Mouse (Mus musculus) hindbrain, postnatal 0 days (tissue): ENCODE results near the gene Gm10337. TPM values are rescaled to one million over a fixed set of nuclear protein-coding genes. Genes with fewer than 3 reads are reported as not detected.

Experiments used
- ATAC-seq: fragments of 200-750 bp; cut with Nextera tagmentation; 2 replicates; pipeline ENCODE4 v1.8.0; 2017; ENCODE audit warnings: mild to moderate bottlenecking, moderate TSS enrichment, moderate library complexity
- DNase-seq: peaks from one replicate; pipeline ENCODE4 v3.0.0-alpha.2; 2015; ENCODE audit warnings: low spot score
- H3K27ac ChIP-seq: fragments of 300-500 bp; sonication (generic); 2 replicates; pipeline ENCODE4 v1.5.1; 2014; ENCODE audit warnings: mild to moderate bottlenecking
- H3K27me3 ChIP-seq: fragments of 300-500 bp; sonication (generic); 2 replicates; pipeline ENCODE4 v1.6.1; 2014; ENCODE audit warnings: low read length, mixed read lengths; ENCODE audit not compliant: insufficient read depth
- H3K36me3 ChIP-seq: fragments of 300-500 bp; sonication (generic); 2 replicates; pipeline ENCODE4 v1.6.1; 2014; ENCODE audit warnings: low read length, mixed read lengths; ENCODE audit not compliant: insufficient read depth
- H3K4me1 ChIP-seq: fragments of 300-500 bp; sonication (generic); 2 replicates; pipeline ENCODE4 v1.6.1; 2014; ENCODE audit warnings: antibody characterized with exemption, low read length, mixed read lengths; ENCODE audit not compliant: insufficient read depth
- H3K4me2 ChIP-seq: fragments of 300-500 bp; sonication (generic); 2 replicates; pipeline ENCODE4 v1.6.1; 2014; ENCODE audit warnings: low read depth, mild to moderate bottlenecking, low read length, moderate library complexity, mixed read lengths
- H3K4me3 ChIP-seq: fragments of 300-500 bp; sonication (generic); 2 replicates; pipeline ENCODE4 v1.5.1; 2014; ENCODE audit warnings: low read length
- H3K9ac ChIP-seq: fragments of 300-500 bp; sonication (generic); replicated peaks from 2 replicates; pipeline ENCODE4 v1.6.1; 2014; ENCODE audit warnings: mild to moderate bottlenecking, low read length, moderate library complexity, mixed read lengths
- H3K9me3 ChIP-seq: fragments of 300-500 bp; sonication (generic); 2 replicates; pipeline ENCODE4 v1.6.1; 2016; ENCODE audit warnings: low read length, mixed read lengths
- CTCF ChIP-seq: IDR thresholded peaks from 2 replicates; pipeline ENCODE4 v1.5.1; 2016; ENCODE audit warnings: antibody characterized with exemption, control low read depth, low read depth
- WGBS: fragments of 180-500 bp; shearing (Covaris S2); extraction: QIAGEN DNeasy Blood & Tissue Kit; methylation state at CpG from one replicate; pipeline ENCODE4 v1.1.7; 2014; 5-methylcytosine and 5-hydroxymethylcytosine counted together
- polyA plus RNA-seq: library from polyadenylated mRNA; unstranded; fragments of >200 nt; fragmentation: Nextera tagmentation; extraction: Ambion mirVana; gene quantifications from 2 replicates; pipeline ENCODE4 v1.2.1, GENCODE M21; 2015
- total RNA-seq: library from RNA; depleted of rRNA; stranded (reverse); fragments of >200 nt; gene quantifications from 2 replicates; pipeline ENCODE4 v1.2.3, GENCODE M21; 2014

The Gm10337 gene
- total and polyA plus RNA-seq, 2 experiments from 2014 or later = 2.7 TPM; not detected in 1

DNA sequence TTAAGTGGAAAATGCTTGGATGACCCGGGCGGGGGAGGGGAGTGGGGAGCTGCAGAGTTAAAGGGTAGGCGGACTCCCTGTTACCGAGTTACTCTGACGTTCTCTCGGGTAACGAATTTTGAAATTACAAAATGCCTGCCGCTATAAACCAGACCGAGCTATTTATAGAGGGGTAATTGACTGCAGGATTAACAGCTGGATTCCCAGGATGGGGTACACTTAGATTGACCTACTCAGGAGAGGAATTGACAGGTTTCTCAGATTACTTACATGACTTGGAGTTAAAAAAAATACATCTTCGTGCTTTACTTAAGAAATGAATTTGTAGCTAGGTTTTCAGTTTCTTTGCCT, 32.3 kb upstream of the Gm10337 start:
- Histone ChIP-seq H3K27me3 (no peaks in the 10 kb centered on the region), H3K9ac (peak overlapping the region; percentile 88), H3K4me2 (peak overlapping the region; percentile 59), H3K9me3 (peaks cover 2% of the 10 kb centered on the region; the same call in 1 of the 2 replicates), H3K4me1 (peaks cover 6% of the 10 kb centered on the region; the same call in 1 of the 2 replicates), H3K4me3 (peak overlapping the region; percentile 88), H3K27ac (peak overlapping the region; percentile 96; the same call in 1 of the 2 replicates), H3K36me3 (peaks cover 19% of the 10 kb centered on the region)
- ATAC-seq = no peak; the same call in 1 of the 2 replicates
- no peak for TF ChIP-seq CTCF
- no peak for DNase-seq
- under 1% methylated on average over 10 of the region's 10 CpGs for WGBS

DNA sequence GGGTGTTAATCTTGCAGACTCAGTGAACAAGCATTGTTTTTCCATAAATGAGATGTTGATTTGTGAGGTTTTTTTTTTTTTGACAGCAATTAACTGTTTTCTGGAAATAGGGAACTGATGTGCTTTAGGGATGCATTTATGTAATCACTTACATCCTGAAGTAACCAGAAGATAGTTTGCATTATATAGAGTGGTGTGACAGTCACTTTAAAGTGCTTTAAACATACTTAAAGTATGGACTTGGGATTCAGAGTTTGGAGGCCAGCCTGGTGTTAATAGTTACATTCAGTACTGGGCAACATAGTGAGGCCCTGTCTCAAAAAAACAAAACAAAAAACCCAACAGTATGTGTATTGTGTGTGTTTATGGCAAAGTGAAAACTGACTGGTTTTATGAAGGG, 31.8 kb upstream of the Gm10337 start:
- no peak for ATAC-seq
- Histone ChIP-seq H3K27me3 (no peaks in the 10 kb centered on the region), H3K9me3 (peaks cover 2% of the 10 kb centered on the region; the same call in 1 of the 2 replicates), H3K4me3 (peak overlapping the region; percentile 88), H3K4me2 (peak overlapping the region; percentile 59), H3K9ac (peak overlapping the region; percentile 88), H3K36me3 (peaks cover 23% of the 10 kb centered on the region), H3K27ac (no peak overlapping the region), H3K4me1 (peaks cover 6% of the 10 kb centered on the region; the same call in 1 of the 2 replicates)
- no peak for TF ChIP-seq CTCF
- no peak for DNase-seq

DNA sequence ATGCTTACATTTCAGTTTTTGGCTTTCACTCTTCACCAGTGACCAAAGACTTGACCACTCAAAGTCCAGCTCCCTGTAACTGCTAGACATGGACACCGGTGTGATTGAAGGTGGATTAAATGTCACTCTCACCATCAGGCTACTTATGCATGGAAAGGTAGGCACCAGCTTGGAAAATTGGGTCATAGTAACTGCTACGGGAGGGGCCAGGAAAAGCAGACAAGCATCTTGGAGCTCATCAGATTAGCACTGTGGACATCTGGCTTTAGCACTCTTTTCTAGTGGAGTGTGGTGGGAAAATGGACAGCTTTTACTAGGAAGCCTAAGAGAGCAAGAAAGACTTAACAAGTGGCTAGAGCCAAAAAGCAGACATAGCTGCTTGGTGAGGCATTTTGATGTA, 30.3 kb upstream of the Gm10337 start:
- no peak overlapping the region for H3K9ac ChIP-seq
- no peak overlapping the region for H3K27ac ChIP-seq
- H3K27me3 ChIP-seq = no peaks in the 10 kb centered on the region
- H3K4me3 ChIP-seq = no peak overlapping the region
- 57% methylated on average over 2 of the region's 2 CpGs for WGBS
- ATAC-seq (no peak), DNase-seq (no peak)
- H3K9me3 ChIP-seq = peaks cover 2% of the 10 kb centered on the region; the same call in 1 of the 2 replicates
- TF ChIP-seq CTCF = no peak
- peaks cover 29% of the 10 kb centered on the region for H3K36me3 ChIP-seq
- peaks cover 6% of the 10 kb centered on the region; the same call in 1 of the 2 replicates for H3K4me1 ChIP-seq
- no peak overlapping the region for H3K4me2 ChIP-seq

DNA sequence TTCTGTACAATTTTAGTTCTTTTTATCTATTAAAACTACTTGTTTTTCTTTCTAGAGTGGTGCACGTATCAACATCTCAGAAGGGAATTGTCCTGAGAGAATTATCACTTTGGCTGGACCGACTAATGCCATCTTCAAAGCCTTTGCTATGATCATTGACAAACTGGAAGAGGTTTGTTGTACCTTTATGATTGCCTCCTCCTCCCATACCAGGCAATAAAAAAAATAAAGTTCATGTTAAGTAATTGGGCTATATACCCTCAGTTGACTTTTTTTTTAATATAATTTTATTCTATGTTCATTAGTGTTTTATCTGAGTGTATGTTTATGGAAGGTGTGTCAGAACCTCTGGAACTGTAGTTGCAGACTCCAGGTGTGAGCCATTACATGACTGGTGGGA, 29.0 kb upstream of the Gm10337 start:
- DNase-seq = no peak
- no peak overlapping the region for H3K4me2 ChIP-seq
- peaks cover 6% of the 10 kb centered on the region; the same call in 1 of the 2 replicates for H3K4me1 ChIP-seq
- H3K9me3 ChIP-seq = no peaks in the 10 kb centered on the region
- no peak for ATAC-seq
- H3K9ac ChIP-seq = no peak overlapping the region
- 83% methylated on average over 2 of the region's 2 CpGs for WGBS
- TF ChIP-seq CTCF = no peak
- H3K4me3 ChIP-seq = no peak overlapping the region
- H3K36me3 ChIP-seq = peaks cover 34% of the 10 kb centered on the region
- H3K27ac ChIP-seq = no peak overlapping the region
- H3K27me3 ChIP-seq = no peaks in the 10 kb centered on the region

GRCm38 (mm10) chr15:102483136-102483535, 20.4 kb upstream of the Gm10337 start:
- WGBS = 93% methylated on average over 3 of the region's 3 CpGs
- Histone ChIP-seq H3K4me2 (no peak overlapping the region), H3K27me3 (no peaks in the 10 kb centered on the region), H3K4me3 (no peak overlapping the region), H3K9ac (no peak overlapping the region), H3K9me3 (no peaks in the 10 kb centered on the region), H3K36me3 (peaks cover 43% of the 10 kb centered on the region), H3K27ac (no peak overlapping the region), H3K4me1 (no peaks in the 10 kb centered on the region)
- TF ChIP-seq CTCF = no peak
- DNase-seq = no peak
- ATAC-seq = no peak

DNA sequence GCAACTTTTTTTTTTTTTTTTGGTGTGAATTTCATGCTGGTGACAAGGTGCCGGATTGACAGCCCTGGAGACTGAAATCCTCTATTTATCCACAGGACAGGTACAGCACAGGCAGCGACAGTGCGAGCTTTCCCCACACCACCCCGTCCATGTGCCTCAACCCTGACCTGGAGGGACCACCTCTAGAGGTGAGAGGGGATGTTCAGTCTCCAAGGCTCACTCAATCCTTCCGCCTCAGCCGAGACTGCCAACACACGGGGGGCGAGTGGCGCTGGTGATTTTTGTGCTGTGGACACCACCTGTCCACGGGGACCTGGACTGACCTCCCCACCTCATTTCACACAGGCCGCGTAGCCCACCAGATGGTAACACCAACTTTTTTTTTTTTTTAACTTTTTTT, 17.7 kb upstream of the Gm10337 start:
- peaks cover 61% of the 10 kb centered on the region for H3K36me3 ChIP-seq
- H3K27ac ChIP-seq = no peak overlapping the region
- H3K4me1 ChIP-seq = no peaks in the 10 kb centered on the region
- no peak overlapping the region for H3K4me2 ChIP-seq
- ATAC-seq = no peak
- DNase-seq = no peak
- no peak overlapping the region for H3K4me3 ChIP-seq
- 88% methylated on average over 12 of the region's 12 CpGs for WGBS
- no peaks in the 10 kb centered on the region for H3K27me3 ChIP-seq
- H3K9ac ChIP-seq = no peak overlapping the region
- H3K9me3 ChIP-seq = no peaks in the 10 kb centered on the region
- TF ChIP-seq CTCF = no peak

DNA sequence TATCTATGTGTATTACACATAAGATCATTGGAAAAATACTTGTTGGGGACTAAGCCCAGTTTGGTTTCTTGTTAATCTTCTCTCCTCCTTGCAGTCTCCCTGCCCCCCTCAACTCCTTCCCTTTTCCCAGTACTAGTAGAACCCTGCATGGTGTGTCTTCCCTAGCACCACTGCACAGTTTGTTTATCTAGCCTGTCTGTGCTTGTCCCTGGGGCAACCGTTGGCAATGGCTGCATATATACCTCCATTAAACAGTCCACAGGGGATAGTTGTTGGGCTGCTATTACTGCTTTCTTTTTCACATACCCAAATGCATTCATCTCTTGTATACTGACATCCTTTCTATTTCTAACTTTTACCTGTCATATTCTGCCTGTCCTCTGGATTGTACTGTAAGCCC, 15.9 kb upstream of the Gm10337 start:
- Histone ChIP-seq H3K27me3 (no peaks in the 10 kb centered on the region), H3K9me3 (no peaks in the 10 kb centered on the region), H3K4me2 (no peak overlapping the region), H3K36me3 (peaks cover 67% of the 10 kb centered on the region), H3K27ac (no peak overlapping the region), H3K4me1 (no peaks in the 10 kb centered on the region), H3K9ac (no peak overlapping the region), H3K4me3 (no peak overlapping the region)
- ATAC-seq (no peak), DNase-seq (no peak)
- WGBS = 85% methylated on average over 1 of the region's 1 CpGs
- TF ChIP-seq CTCF = no peak
